Comparison of ENCODE assay signal across 8 mouse cellular contexts in genomic region chr10:96332731-96333201, GRCm38 (mm10).
DNase-seq lines count a peak whose midpoint lies in the region; ATAC-seq and TF ChIP-seq lines count a peak whose summit lies in the region.

No protein-coding gene starts in this region.

- ATAC-seq in kidney, embryonic 15.5 days (replicated peaks; ENCODE audit: low FRiP score) = no peak
- no peak for ATAC-seq in forebrain, embryonic 15.5 days (replicated peaks)

- H3K4me2 ChIP-seq in kidney, embryonic 15.5 days = no peak overlapping the region
- H3K4me2 ChIP-seq in forebrain, embryonic 15.5 days (replicated peaks) = no peak overlapping the region

- intact Hi-C loops in left cerebral cortex, adult 2 months (cut with DNase I) = loop anchor here (5.0 to 10.0 kb wide), 2 partner anchors 285 to 742 kb away; partner anchors contain the start of gene Btg1
- intact Hi-C loops in gastrocnemius, adult 2 months (cut with DNase I) = no loop called here

- DNase-seq in left cerebral cortex, adult 2 months (ENCODE audit: extremely low spot score in 1 of 2, low spot score in 2 of 2) = peak in 1 of 2 experiments; percentile 18
- no peak for DNase-seq in left cerebral cortex, adult 8-10 months (ENCODE audit: low spot score in 2 of 2)
- peak; percentile 87 for DNase-seq in adrenal gland, adult 8-10 months
- peak; percentile 66 for DNase-seq in gastrocnemius, adult 2 months
- peak; percentile 63 for DNase-seq in lung, postnatal 14 days
- no peak for DNase-seq in T-cell, adult 2 months (ENCODE audit: low spot score)

- no peak overlapping the region for H3K9ac ChIP-seq in kidney, embryonic 15.5 days
- H3K9ac ChIP-seq in forebrain, embryonic 15.5 days (replicated peaks) = no peak overlapping the region

- H3K27me3 ChIP-seq in kidney, embryonic 15.5 days = no peaks in the 10 kb centered on the region
- no peaks in the 10 kb centered on the region for H3K27me3 ChIP-seq in forebrain, embryonic 15.5 days

- peaks cover 14% of the 10 kb centered on the region for H3K4me1 ChIP-seq in kidney, embryonic 15.5 days
- peaks cover 5% of the 10 kb centered on the region; the same call in 1 of the 2 replicates for H3K4me1 ChIP-seq in forebrain, embryonic 15.5 days

- 71% methylated on average over 10 of the region's 10 CpGs for WGBS in kidney, embryonic 15.5 days
- WGBS in forebrain, embryonic 15.5 days = 55% methylated on average over 10 of the region's 10 CpGs

- H3K36me3 ChIP-seq in kidney, embryonic 15.5 days = no peaks in the 10 kb centered on the region
- H3K36me3 ChIP-seq in forebrain, embryonic 15.5 days = no peaks in the 10 kb centered on the region

- no peaks in the 10 kb centered on the region for H3K9me3 ChIP-seq in kidney, embryonic 15.5 days (replicated peaks)
- H3K9me3 ChIP-seq in forebrain, embryonic 15.5 days = no peaks in the 10 kb centered on the region

- TF ChIP-seq CTCF in left cerebral cortex, adult 2 months (IDR thresholded peaks at IDR 0.05) = no peak
- TF ChIP-seq CTCF in gastrocnemius, adult 2 months (IDR thresholded peaks at IDR 0.05) = no peak

- no peak overlapping the region for H3K4me3 ChIP-seq in left cerebral cortex, adult 2 months
- no peak overlapping the region; the same call in none of the 2 replicates for H3K4me3 ChIP-seq in gastrocnemius, adult 2 months
- H3K4me3 ChIP-seq in kidney, embryonic 15.5 days (replicated peaks) = no peak overlapping the region
- no peak overlapping the region for H3K4me3 ChIP-seq in forebrain, embryonic 15.5 days

- H3K27ac ChIP-seq in left cerebral cortex, adult 2 months = peak overlapping the region; percentile 6; the same call in 1 of the 2 replicates
- peak overlapping the region; percentile 83 for H3K27ac ChIP-seq in gastrocnemius, adult 2 months
- H3K27ac ChIP-seq in kidney, embryonic 15.5 days = peak overlapping the region; percentile 46
- no peak overlapping the region for H3K27ac ChIP-seq in forebrain, embryonic 15.5 days (replicated peaks)

Comparison
In these comparisons a context has a peak if more than half of its experiments do, and no peak if none do; other contexts are left out.
1. DNase-seq: peak in adrenal gland, adult 8-10 months (single experiment), gastrocnemius, adult 2 months (single experiment) and lung, postnatal 14 days (single experiment); none in left cerebral cortex, adult 8-10 months (0 of 2) and T-cell, adult 2 months (single experiment).